Mouse (Mus musculus) WW6 (cell line): Measurements from ENCODE around the gene Chd1.
"Not testable (repeated sequence)": the region's sequence is repeated elsewhere in the genome, so short reads cannot be mapped to it uniquely, and the experiment has no call there.

ENCODE experiments used
- DNase-seq: peaks from one replicate; pipeline ENCODE4 v3.0.0-alpha.2; 2013; ENCODE audit warnings: low read depth, low spot score

The Chd1 gene

GRCm38 (mm10) chr17:15731706-15732105 is 26.9 kb downstream of the Chd1 start:
- no peak for DNase-seq

DNA sequence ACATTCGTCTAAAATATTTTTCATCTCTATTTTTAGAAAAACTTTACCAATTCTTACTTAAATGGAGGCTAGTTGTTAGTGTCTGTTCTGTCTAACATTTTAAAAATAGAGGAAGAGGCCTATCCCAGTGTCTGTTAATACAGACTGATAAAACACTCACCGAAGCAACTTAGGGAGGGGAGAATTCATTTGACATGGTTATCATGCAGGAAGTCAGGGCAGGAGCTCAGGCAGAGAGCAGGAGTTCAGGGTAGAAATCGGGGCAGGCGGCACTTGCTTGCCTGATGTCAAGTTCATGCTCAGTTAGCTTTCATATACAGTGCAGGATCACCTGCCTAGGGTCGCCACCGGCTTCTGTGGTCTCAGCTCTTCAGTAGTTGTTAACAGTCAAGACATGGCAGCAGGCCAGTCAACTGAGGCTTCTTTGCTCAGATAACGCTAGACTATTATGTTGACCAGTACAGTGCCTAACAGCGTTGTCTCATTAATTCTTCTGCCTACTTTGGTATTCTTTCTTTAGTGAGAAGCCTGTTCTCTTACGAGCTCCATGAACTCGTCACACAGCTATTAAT is 32.7 kb downstream of the Chd1 start:
- DNase-seq: no peak

DNA sequence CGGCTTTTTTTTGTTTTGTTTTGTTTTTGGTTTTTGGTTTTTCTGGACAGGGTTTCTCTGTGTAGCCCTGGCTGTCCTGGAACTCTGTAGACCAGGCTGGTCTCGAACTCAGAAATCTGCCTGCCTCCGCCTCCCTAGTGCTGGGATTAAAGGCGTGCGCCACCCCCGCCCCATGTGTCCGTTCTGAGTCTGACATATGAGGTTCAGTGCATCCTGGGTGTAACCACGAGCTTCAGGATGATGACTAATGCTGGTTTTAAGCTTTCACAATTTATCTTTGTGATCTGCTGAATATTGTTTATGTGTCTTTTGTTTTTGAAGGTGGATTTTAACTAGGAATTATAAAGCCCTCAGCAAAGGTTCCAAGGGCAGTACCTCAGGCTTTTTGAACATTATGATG is 37.1 kb downstream of the Chd1 start:
- no peak for DNase-seq

DNA sequence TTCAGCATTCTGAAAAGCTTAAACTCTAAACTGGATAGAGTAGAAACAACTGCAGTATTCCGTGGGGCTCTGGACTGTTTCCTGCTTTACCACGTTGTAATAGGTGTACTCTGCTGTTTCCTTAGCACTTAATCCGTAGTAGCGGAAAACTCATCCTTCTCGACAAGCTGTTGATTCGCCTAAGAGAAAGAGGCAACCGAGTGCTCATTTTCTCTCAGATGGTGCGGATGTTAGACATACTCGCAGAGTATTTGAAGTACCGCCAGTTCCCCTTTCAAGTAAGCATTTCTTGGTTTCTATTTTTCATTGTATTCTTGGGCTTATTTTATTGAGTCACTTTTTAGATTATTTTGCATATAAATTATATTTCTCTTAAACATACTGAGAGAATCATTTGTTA is 38.2 kb downstream of the Chd1 start:
- DNase-seq: no peak

GRCm38 (mm10) chr17:15743379-15743778 is 38.6 kb downstream of the Chd1 start:
- no peak for DNase-seq

DNA sequence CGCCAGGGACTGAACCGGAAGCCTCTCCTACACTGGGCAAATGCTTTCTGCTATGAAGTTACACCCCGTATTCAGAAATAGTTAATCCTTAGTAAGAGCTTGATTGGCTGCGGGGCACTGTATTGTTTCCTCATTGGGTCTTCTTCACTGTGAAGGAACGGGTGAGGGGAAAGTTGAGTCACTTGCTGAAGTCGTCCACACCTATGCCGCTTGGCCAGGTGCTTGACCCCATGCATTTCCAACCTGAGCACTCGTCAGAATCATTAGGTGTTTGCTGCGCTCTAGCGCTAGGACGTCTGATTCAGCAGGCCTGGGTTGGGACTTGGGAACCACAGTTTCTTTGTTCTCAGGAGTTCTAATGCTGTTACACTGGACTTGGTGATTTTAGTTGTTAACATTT is 41.9 kb downstream of the Chd1 start:
- DNase-seq: peak; percentile 64

DNA sequence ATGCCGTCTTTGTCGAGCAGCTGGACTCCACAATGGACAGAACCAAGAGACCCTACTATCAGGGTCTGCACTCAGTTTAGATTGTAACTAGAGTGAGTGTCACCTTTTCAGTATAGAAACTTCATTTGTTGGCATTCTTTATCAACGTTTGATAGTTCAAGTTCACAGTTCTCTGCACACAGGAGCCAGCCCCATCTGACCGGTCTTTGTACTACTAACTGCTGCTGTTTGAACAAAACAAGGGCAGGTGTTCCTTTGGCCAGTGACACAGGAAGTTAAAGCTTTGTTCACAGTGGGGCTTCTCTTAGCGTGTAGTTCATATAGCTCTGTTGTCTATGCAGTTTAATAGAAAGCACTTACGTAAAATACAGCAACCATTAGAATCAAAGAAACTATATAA is 43.3 kb downstream of the Chd1 start:
- DNase-seq: no peak

- not testable (repeated sequence) for DNase-seq
Measured at GRCm38 (mm10) chr17:15751264-15751663, 46.5 kb downstream of the Chd1 start.

DNA sequence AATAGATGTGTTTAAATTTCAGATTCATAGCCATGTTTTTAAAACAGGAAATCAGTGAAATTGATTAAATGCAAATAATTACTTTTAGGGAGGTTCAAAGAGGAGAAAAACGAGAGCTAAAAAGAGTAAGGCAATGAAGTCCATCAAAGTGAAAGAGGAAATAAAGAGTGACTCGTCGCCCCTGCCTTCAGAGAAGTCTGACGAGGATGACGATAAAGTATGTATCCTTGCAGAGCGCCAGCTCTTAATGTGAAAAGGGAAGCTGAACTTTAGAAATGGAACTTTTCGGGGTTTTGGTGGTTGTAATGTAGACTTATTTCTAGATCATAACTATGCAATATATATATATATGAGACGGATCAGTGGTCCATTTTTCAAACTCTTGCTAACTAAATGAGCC is 56.4 kb downstream of the Chd1 start:
- no peak for DNase-seq

GRCm38 (mm10) chr17:15769081-15769724 is 64.4 kb downstream of the Chd1 start:
- DNase-seq: no peak

DNA sequence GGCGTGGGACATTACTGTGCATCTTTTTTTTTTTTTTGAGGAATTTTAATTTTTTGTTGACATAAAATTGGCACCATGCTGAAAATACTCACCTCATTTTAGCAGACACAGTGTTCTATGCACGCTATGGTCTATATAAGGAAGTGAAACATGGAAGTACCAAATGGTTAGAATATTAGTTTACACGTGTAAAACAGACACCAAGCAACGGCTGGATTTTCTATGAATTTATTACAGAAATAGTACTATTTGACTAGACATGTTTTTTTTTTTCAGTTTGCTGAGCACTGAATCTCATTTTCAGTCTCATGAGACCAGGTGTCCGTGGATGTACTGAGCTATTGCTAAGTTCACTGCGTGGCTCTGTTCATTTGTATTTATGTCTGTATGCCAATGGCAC is 69.2 kb downstream of the Chd1 start:
- no peak for DNase-seq

GRCm38 (mm10) chr17:15774565-15775215 is 69.9 kb downstream of the Chd1 start:
- no peak for DNase-seq

- no peak for DNase-seq
Measured at GRCm38 (mm10) chr17:15776349-15776748, 71.6 kb downstream of the Chd1 start.

GRCm38 (mm10) chr17:15777979-15778378 is 73.2 kb downstream of the Chd1 start:
- no peak for DNase-seq

GRCm38 (mm10) chr17:15787036-15787435 is 82.3 kb downstream of the Chd1 start:
- DNase-seq: no peak

DNA sequence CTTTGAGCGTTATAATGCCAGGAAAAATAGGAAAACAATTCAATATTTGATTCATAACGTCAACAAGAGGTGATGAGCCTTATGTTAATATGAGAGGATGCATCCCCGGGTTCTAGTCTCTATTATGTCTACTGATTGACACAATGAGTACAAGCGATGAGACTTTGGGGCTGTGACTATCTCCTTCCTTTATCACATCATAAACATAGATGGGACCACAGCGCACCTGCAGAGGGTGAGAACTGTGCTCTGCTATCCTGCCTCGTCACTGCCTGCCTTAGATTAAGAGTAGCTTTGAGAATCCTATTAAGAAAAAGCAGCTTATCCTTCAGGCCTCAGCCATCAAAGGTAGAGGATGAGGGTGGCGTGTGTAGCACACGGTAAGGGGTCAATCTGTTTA is 85.9 kb downstream of the Chd1 start:
- no peak for DNase-seq

DNA sequence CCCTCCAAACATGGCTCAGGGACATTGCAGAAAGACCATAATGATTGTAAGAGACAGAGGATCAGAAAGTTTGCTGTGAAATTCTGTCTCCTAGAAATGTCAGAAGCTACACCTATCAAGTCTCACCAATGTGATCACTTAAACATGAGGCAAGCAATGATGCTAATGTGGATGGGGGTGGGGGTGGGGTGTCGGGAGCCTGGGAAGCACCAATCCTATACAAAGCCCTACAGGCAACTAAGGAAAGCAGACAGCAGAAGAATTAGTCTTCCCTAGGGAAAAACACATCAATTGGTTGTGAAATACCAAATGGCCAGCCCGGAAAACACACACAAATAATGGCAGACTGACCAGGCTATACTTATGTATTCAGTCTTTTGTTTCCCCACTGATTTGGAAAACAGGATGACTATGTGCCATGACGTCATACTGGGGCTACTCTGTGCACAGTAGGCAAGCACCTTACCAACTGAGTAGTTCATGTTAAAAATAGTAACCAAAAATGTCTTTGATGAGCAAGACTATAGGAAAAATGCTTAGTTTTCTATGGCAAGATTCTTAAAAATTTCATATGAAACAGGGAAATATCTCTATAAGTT is 94.5 kb downstream of the Chd1 start:
- no peak for DNase-seq

DNA sequence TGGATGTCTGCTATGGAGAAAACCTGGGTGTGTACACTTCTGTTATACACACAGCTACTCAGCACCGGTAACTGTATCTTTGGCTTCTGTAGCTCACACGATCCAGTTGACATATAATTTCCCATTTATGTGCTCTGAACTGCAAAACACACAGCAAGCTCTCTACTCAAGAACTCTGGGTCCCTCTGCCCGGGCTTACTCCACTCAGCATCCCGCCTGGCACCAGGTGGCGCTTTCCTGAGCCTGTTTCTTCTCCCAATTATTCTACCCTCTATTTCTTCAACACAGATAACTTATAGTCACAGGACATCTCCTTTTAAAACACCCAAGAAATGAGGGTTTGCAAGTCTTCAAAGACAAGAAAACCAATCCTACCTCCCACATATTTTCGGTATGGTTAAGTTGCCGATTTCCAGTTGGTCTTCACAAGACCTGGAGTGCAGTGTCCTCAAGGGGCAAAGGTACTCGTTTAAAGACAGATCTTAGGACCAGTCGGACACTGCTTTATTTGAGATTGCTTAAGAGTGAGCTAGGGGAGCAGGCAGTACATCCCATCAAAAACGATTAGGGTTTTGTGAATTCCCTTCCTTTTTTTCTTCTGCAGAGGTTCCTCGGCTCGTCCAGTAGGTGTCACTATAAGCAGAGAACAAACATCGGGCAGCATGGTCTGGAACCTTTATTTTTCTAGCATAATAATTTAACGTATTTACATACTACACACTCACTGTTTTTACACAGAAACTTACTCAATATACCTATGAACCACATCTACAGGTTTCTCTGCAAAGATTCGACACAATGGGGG is 99.4 kb downstream of the Chd1 start:
- DNase-seq: no peak

DNA sequence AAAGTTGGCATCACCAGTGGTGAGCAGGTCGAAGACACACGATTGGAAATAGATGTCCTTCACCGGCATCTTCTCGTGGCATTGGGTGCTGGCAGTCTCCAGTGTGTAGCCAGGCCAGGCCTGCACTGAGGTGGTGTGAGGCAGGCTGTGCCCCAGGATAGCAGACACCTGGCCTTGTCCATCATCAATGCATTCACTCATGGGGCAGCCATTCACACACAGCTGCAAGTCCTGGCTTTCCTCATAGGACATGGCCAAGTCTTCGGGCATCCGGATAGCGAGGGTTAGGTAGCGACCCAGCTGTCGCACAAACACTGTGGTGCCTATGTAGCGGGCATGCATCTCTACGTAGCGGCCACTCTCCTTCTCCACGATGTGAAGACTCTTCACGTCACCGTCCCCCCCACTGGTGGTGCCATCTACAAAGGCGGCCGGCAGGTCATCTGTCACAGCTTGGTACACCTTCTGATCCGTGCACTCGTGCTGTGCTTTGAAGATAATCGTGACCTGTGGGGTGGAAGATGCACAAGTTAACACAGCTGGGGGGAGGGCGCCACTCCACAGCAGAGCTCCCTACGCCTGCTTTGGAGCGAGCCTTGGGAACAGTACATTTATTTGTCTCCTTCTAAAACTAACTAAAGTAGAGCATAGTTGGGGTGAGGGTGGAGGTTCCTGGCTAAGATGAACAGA is 102.7 kb downstream of the Chd1 start:
- DNase-seq: no peak

- no peak for DNase-seq
Measured at GRCm38 (mm10) chr17:15808015-15808414, 103.2 kb downstream of the Chd1 start.
